Mouse (Mus musculus) spleen, adult 2 months (tissue): ENCODE results near the gene Gm13271.

Experiments used
- CTCF ChIP-seq: fragments of 200-500 bp; IDR thresholded peaks from 2 replicates; pipeline ENCODE4 v1.5.1; 2011; ENCODE audit warnings: mild to moderate bottlenecking, inconsistent platforms; ENCODE audit not compliant: insufficient read depth, insufficient read length, insufficient replicate concordance; ENCODE audit errors: extremely low read depth
- POLR2A ChIP-seq: fragments of 200-500 bp; IDR thresholded peaks from 2 replicates; pipeline ENCODE4 v1.6.1; 2011; ENCODE audit warnings: low read depth, low read length, inconsistent platforms

- TF ChIP-seq POLR2A (no peak), CTCF (peak; percentile 81; the same call in 1 of the 2 replicates)
Measured at GRCm38 (mm10) chr4:88738480-88738879, 16.2 kb upstream of the Gm13271 start.
